ENCODE assay signal across 8 mouse cellular contexts in the genomic region with DNA sequence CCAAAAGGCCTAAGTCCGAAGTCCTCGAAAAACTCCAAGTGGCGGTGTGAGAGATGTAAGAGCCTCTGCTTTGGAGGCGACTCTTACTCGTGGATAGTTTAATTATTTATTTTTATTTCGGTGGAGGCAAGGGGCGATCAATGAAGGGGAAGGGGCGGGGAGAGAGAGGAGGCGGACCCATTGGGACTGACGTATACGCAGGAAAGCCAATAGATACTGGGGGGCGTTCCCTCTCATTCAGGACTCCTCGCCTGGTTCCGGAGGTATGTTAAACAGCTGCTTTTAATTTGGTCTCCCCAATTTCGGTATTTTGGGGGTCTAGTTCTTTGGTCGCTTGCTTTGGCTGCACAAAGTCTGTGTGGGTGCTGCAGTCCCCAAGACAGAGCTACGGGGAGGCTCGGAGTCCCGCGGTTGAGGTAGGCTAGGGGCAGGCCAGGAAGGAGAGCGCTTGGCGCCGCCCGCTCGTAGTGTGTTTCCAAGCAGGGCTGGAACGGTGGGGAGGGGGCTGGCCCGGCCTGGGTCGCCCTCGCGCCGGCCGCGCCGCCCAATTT. TPM values are rescaled to one million over a fixed set of nuclear protein-coding genes. Genes with fewer than 3 reads are reported as not detected.
DNase-seq lines count a peak whose midpoint lies in the region; ATAC-seq lines count a peak whose summit lies in the region.

Gene Sin3a (plus strand): TSS at position 240 of the 551 bp plus-strand sequence.

- H3K36me3 ChIP-seq in intestine, embryonic 14.5 days (ENCODE audit: control insufficient read depth, insufficient read depth, low read length), result no peaks in the 10 kb centered on the region

- H3K27me3 ChIP-seq in intestine, embryonic 14.5 days (replicated peaks; ENCODE audit: control insufficient read depth, insufficient read depth, low read length), result no peaks in the 10 kb centered on the region

- peak; percentile 82 to 95 for DNase-seq in adrenal gland, adult (ENCODE audit: inconsistent age in 2 of 2, low spot score in 1 of 2)
- peak; percentile 96 for DNase-seq in embryo, embryonic 10.5 days (ENCODE audit: low spot score)
- peak; percentile 34 to 59 for DNase-seq in gastrocnemius, postnatal 36 days
- DNase-seq in intestine, embryonic 14.5 days (ENCODE audit: low spot score), result peak; percentile 89
- DNase-seq in left cerebral cortex, postnatal 10 days (ENCODE audit: extremely low spot score in 1 of 2, low spot score in 2 of 2), result peak; percentile 67 to 79
- peak; percentile 52 for DNase-seq in right cerebral cortex, postnatal 14 days
- peak; percentile 51 to 66 for DNase-seq in urinary bladder, postnatal 4 days (ENCODE audit: low spot score in 2 of 2)

- peak within 1 kb of the TSS; percentile 74 for H3K4me2 ChIP-seq in intestine, embryonic 14.5 days (ENCODE audit: low read length)

- H3K9me3 ChIP-seq in intestine, embryonic 14.5 days (ENCODE audit: control insufficient read depth, low read length), result no peaks in the 10 kb centered on the region

- under 1% methylated on average over 34 of the region's 34 CpGs for WGBS in intestine, embryonic 14.5 days

- ATAC-seq in intestine, embryonic 14.5 days (replicated peaks; ENCODE audit: low FRiP score, low TSS enrichment, low read depth), result no peak
- no peak for ATAC-seq in megakaryocyte progenitor cell, adult 5-6 weeks (replicated peaks; ENCODE audit: poor library complexity)

- peak within 1 kb of the TSS; percentile 78 for H3K9ac ChIP-seq in intestine, embryonic 14.5 days (ENCODE audit: low read length)

- peak within 1 kb of the TSS; percentile 86 for H3K4me3 ChIP-seq in intestine, embryonic 14.5 days (ENCODE audit: low read depth, low read length)

- H3K4me1 ChIP-seq in intestine, embryonic 14.5 days (replicated peaks; ENCODE audit: control insufficient read depth, insufficient read depth, low read length), result peaks cover 9% of the 10 kb centered on the region; the same call in 1 of the 2 replicates

- intact Hi-C loops in gastrocnemius, postnatal 36 days (cut with DNase I), result loop anchor here (5.0 kb wide), 1 partner anchor 130 kb away; no protein-coding TSS in a partner anchor
- intact Hi-C loops in left cerebral cortex, postnatal 10 days (cut with DNase I), result no loop called here

- peak within 1 kb of the TSS; percentile 97 for H3K27ac ChIP-seq in intestine, embryonic 14.5 days (ENCODE audit: low read depth)

RNA-seq across cellular contexts. Expression of gene Sin3a, which starts in this region (rescaled TPM):
- total RNA-seq in gastrocnemius, postnatal 36 days (2021), result 10 to 100 TPM; 14.3 to 21.3 TPM
- polyA plus RNA-seq in intestine, embryonic 14.5 days (2014; fragmentation: Nextera tagmentation; extraction: Ambion mirVana), result 42.1 and 45.5 TPM in 2 replicates
- 10 to 100 TPM; 29.5 to 34.8 TPM for total RNA-seq in left cerebral cortex, postnatal 10 days (2021)
- 81.5 and 89.2 TPM in 2 replicates for total RNA-seq in megakaryocyte progenitor cell, adult 5-6 weeks (2015)
- 81.3 and 127 TPM in 2 replicates for total RNA-seq in megakaryocyte progenitor cell, adult 5-6 weeks (2017)
